Mouse (Mus musculus) retina, embryonic 14.5 days (tissue): ENCODE data around the gene Stat6.
A peak's percentile ranks its signal among the peaks of the same experiment; 100 is the strongest.

Source experiments
- DNase-seq: peaks from one replicate; pipeline ENCODE4 v3.0.0-alpha.2; 2015; ENCODE audit warnings: low spot score

The Stat6 gene

GRCm38 (mm10) chr10:127674046-127674655 lies 31.4 kb downstream of the Stat6 start:
- DNase-seq: no peak

GRCm38 (mm10) chr10:127674794-127675522 lies 32.2 kb downstream of the Stat6 start:
- DNase-seq: peak; percentile 90

GRCm38 (mm10) chr10:127675859-127676398 lies 33.1 kb downstream of the Stat6 start:
- no peak for DNase-seq

GRCm38 (mm10) chr10:127676691-127677548 lies 34.1 kb downstream of the Stat6 start:
- peak; percentile 99 for DNase-seq

DNA sequence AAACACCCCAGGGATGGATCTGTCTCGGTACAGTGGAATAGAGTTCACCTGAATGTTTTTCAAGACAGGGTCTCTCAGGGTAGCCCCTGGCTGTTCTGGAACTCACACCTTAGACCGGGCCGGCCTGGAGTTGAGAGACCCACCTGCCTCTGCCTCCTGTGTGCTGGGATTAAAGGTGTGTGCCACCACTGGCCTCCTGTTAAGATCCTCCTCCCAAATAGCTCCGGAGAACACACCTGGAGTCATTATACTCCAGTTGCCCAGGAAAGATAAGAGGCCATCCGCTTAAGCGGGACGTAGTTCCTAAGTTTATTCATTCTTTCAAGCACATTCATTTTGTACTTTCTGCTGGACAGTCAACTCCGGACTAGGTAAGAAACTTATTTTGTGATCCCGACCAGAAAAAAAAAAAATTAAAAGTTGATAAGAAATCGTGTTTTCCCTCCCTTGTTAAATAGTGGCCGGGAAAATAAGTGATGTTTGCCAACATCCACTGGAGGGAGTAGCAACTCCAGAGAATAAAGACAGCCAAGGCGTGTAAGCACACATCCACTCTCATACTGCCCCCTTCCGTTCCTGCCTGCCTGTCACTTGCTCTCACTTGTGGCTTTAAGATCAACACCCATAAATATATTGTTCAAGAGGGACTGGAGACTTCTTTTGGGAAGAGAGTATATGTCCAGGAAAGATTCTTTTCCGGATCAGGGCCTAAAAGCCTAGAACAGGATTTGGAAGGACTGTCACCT lies 35.0 kb downstream of the Stat6 start:
- DNase-seq: peak; percentile 86

- no peak for DNase-seq
These were observed 36.4 kb downstream of the Stat6 start for GRCm38 (mm10) chr10:127679208-127679607.

DNA sequence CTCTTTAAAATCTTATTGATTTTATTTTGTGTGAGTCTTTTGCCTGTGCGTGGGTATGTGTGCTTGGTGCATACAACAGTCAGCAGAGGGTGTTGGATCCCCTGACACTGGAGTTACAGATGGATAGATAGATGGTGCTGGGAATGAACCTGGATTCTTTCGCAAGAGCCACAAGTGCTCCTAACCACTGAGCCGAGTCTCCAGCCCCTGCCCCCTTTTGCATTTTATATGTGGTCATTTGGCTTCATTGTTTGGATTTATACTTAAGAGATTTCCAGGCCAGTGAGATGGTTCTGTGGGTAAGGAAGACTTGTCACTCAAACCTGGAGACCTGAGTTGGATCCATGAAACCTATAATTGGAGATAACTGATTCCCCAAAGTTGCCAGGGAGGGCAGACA lies 37.1 kb downstream of the Stat6 start:
- DNase-seq: no peak

GRCm38 (mm10) chr10:127682886-127683285 lies 40.1 kb downstream of the Stat6 start:
- DNase-seq: no peak

- no peak for DNase-seq
These were observed 48.3 kb downstream of the Stat6 start for GRCm38 (mm10) chr10:127691053-127691452.

GRCm38 (mm10) chr10:127694636-127695035 lies 51.9 kb downstream of the Stat6 start:
- DNase-seq: peak; percentile 72

GRCm38 (mm10) chr10:127695775-127696174 lies 53.0 kb downstream of the Stat6 start:
- no peak for DNase-seq

GRCm38 (mm10) chr10:127698966-127699365 lies 56.2 kb downstream of the Stat6 start:
- no peak for DNase-seq

- DNase-seq: peak; percentile 24
These were observed 60.5 kb downstream of the Stat6 start for GRCm38 (mm10) chr10:127703299-127703698.

DNA sequence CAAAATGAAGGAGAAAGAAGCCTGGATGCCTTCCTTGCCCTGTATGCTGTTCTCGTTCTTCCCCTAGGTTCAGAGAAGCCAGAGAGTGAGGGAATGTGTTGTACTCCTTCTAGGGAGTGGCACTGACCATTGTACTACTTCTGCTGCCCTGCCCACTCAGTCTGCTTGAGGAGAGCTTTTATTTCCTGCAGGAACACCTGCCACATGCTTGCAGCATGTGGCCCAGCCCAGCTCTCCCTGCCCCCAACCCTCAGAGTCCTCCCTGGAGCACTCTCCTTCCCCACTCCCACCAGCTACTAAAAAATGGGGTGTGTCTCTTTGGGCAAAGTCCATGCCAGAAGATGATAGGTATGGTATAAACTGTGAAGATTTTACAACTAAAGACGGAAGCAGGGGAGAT lies 61.5 kb downstream of the Stat6 start:
- no peak for DNase-seq

GRCm38 (mm10) chr10:127704766-127705220 lies 62.0 kb downstream of the Stat6 start, which contains the start of gene Myo1a:
Gene Myo1a, plus strand, starts transcription at chr10:127705170.
- no peak for DNase-seq

DNA sequence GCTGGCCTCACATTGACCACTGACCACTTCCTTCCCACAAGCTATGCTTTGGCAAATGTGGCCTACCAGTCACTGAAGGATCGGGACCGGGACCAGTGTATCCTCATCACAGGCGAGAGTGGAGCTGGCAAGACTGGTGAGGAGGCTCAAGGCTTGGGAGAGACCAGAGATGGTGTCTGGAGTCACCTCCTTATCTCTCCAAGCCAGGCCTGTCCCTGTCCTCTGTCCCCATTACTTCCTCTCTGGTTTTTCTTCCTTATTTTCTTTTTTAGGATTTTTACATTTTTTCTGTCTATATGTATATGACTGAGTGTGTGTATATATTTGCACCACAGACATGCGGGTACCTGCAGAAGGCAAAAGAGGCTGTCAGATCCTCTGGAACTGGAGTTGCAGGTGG lies 63.0 kb downstream of the Stat6 start:
- no peak for DNase-seq

DNA sequence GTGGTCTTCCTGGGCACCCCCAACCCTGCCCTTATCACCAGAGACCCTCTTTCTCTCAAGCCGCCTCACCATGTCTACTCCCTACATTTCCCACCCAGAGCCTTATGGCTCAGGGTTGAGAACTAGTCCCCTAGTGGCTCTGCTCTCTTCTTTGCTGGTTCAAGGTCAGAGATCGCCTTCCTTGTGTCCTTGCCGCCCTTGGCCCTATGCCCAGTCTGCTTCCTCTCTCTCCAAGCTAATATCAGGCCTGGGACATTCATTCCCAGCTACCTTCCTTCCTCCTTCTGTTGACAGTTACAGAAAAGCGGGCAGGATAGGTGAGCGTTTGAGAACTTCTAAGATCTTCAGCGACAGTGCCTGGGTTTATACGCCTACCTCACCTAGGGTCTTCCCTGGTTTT lies 64.9 kb downstream of the Stat6 start:
- no peak for DNase-seq

- DNase-seq: no peak
These were observed 66.1 kb downstream of the Stat6 start for GRCm38 (mm10) chr10:127708850-127709370.

- DNase-seq: no peak
These were observed 67.5 kb downstream of the Stat6 start for GRCm38 (mm10) chr10:127710331-127710730.
